Mouse (Mus musculus) G1E (cell line): ENCODE measurements around the gene Ercc5.

Experiments
- CTCF ChIP-seq: IDR thresholded peaks from 2 replicates; pipeline ENCODE4 v1.5.1; 2012; ENCODE audit warnings: low read depth, low read length, inconsistent platforms, mixed read lengths
- TAL1 ChIP-seq: conservative IDR thresholded peaks from 2 replicates; pipeline ENCODE4 v1.6.1; 2012; ENCODE audit warnings: low read depth, low read length, inconsistent platforms, mixed read lengths

DNA sequence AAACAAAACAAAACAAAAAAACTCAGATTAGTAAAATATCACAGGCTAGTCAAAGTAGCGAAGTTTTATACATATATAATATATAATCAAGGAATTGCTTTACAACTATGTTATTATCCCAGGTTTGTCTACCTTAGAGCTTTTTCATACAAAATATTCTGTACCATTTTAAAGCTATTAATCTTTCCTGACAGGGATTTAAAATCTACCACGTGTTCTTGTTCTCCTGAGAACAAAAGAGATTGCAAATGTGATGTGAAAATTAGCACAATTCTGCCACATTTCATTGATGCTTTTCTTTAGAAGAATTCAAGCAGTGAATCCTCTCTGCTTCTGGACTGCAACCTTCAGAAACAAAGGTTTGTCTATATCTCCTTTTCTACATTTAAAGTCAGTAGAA lies 66.9 kb downstream of the Ercc5 start:
- TF ChIP-seq CTCF (no peak), TAL1 (no peak)
